Mouse (Mus musculus): ENCODE data around the gene Apol9a. TPM values are rescaled to one million over a fixed set of nuclear protein-coding genes. Genes with fewer than 3 reads are reported as not detected.

Apol9a gene
- total RNA-seq, 2 experiments from 2014 or later: not detected

DNA sequence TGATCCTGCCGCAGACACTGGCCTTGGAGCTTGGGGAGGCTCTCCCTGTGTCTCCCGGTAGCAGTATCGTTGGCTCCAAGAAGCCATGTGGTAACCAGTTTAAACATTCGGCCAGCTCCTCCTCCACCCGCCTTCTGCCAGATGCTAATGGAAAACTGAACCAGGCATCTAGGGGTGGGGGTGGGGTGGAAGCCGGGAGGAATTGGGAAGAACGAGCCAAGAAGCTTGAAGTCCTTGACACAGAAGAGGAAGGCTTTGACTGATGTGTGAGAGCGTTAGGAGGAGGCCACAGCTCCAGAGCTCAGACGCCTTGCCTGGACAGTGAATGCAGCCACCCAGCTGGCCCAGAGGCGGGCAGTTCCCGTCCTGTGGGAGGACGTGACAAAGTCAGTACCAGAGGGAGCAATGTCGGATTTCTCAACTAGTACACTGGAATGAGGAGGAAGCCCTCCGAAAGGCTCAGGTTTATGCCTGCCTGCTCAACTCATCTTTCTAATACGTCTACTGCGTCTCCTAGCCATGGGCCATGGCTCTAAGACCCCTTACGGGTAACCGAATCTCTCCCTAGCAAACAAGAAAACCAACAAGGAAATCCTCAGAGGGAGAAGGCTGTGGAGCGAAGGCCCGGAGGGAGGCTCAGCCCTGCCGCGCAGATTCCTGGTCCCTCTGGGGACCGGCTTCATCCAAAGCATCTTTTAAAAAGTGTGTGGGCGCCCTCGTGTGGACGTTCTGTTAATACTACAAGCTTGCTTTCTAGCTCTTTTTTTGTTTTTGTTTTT, 44.0 kb downstream of the Apol9a start:
- TF ChIP-seq CTCF (IDR thresholded peaks at IDR 0.05): peak; percentile 79
- peak; percentile 93 for DNase-seq
- intact Hi-C loops (cut with DNase I): loop anchor here (10.0 kb wide), 1 partner anchor 392 kb away; no protein-coding TSS in a partner anchor
- peak overlapping the region; percentile 70 for H3K4me3 ChIP-seq
- peak overlapping the region; percentile 98 for H3K27ac ChIP-seq

GRCm38 (mm10) chr15:77365700-77366570, 45.0 kb downstream of the Apol9a start:
- peak overlapping the region; percentile 70 for H3K4me3 ChIP-seq
- intact Hi-C loops (cut with DNase I): loop anchor here (10.0 kb wide), 1 partner anchor 391 kb away; no protein-coding TSS in a partner anchor
- no peak for TF ChIP-seq CTCF (IDR thresholded peaks at IDR 0.05)
- DNase-seq: peak; percentile 75
- H3K27ac ChIP-seq: peak overlapping the region; percentile 98

- H3K27ac ChIP-seq: peak overlapping the region; percentile 98
- peak overlapping the region; percentile 48 for H3K4me3 ChIP-seq
- TF ChIP-seq CTCF (IDR thresholded peaks at IDR 0.05): no peak
- peak; percentile 60 for DNase-seq
- intact Hi-C loops (cut with DNase I): loop anchor here (5.0 to 10.0 kb wide), 2 partner anchors 327 to 389 kb away; no protein-coding TSS in a partner anchor
These were observed 46.9 kb downstream of the Apol9a start for GRCm38 (mm10) chr15:77364026-77364425.

- DNase-seq: no peak
- TF ChIP-seq CTCF (IDR thresholded peaks at IDR 0.05): no peak
- H3K27ac ChIP-seq: peak overlapping the region; percentile 98
- intact Hi-C loops (cut with DNase I): loop anchor here (5.0 to 10.0 kb wide), 2 partner anchors 326 to 389 kb away; no protein-coding TSS in a partner anchor
- peak overlapping the region; percentile 48 for H3K4me3 ChIP-seq
These were observed 47.4 kb downstream of the Apol9a start for GRCm38 (mm10) chr15:77363578-77363977.

- intact Hi-C loops (cut with DNase I): loop anchor here (5.0 to 10.0 kb wide), 2 partner anchors 326 to 388 kb away; no protein-coding TSS in a partner anchor
- no peak for DNase-seq
- TF ChIP-seq CTCF (IDR thresholded peaks at IDR 0.05): no peak
- no peak overlapping the region for H3K4me3 ChIP-seq
- peak overlapping the region; percentile 98 for H3K27ac ChIP-seq
These were observed 48.0 kb downstream of the Apol9a start for GRCm38 (mm10) chr15:77362952-77363351.

DNA sequence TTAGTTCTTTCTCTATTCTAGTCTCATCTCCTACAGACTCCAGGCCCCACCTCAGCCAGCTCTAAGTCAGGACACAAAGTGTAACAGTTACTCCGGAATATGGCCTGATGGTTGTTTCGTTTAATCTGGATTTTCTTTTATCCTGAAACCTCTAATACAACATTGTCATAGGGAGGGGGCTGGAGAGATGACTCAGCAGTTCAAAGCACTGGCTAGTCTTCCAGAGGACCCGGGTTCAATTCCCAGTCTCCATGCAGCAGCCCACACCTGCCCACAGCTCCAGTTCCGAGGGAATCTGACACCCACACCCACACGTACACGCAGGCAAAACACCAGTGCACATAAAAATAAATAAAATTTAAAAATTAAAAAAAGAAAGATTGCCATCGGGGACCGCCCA, 51.0 kb downstream of the Apol9a start:
- intact Hi-C loops (cut with DNase I): loop anchor here (2.0 to 10.0 kb wide), 5 partner anchors 17 to 385 kb away; no protein-coding TSS in a partner anchor
- Histone ChIP-seq H3K4me3 (peak overlapping the region; percentile 73), H3K27ac (peak overlapping the region; percentile 89)
- no peak for DNase-seq
- TF ChIP-seq CTCF (IDR thresholded peaks at IDR 0.05): no peak

DNA sequence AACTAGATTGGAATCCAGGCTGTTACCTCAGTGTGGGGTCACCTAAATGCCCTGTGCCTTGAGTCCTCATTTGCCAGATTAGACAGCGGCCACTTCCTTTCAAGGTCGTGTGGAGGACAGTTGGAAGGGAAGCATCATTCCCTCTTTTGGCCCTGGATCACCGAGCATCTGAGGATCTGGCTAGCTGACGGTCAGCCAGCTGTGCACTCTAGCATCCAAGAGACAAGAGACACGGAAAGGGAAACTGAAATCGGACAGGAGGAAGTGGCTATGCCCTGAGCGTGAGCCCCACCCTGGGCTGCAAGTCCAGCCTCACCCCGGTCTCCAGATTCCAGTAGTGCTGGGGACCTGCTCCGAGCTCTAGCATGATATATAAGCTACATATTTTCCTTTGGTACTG, 51.4 kb downstream of the Apol9a start:
- peak; percentile 74 for DNase-seq
- peak overlapping the region; percentile 73 for H3K4me3 ChIP-seq
- intact Hi-C loops (cut with DNase I): loop anchor here (2.0 to 5.0 kb wide), 3 partner anchors 17 to 207 kb away; no protein-coding TSS in a partner anchor
- H3K27ac ChIP-seq: peak overlapping the region; percentile 89
- no peak for TF ChIP-seq CTCF (IDR thresholded peaks at IDR 0.05)

DNA sequence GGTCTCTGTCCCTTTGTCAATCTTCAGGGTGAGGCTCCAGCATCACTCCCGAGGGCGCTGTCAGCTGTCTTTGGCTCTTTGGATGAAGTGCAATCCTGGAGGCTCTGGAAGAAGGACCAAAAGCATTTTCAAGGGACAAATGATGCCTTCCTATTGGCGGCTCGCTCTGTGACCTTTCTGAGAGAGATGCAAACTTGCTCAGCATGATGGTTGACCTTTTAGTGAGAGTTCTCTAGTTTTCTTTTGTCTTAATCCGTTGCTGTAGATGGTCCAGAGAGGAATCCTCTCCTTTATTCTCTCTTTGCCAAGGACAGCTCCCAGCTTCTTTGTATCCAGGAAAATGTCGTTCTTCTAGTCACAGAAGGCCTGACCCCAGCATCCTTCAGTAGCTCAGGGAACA, 51.9 kb downstream of the Apol9a start:
- intact Hi-C loops (cut with DNase I): loop anchor here (2.0 to 5.0 kb wide), 3 partner anchors 16 to 207 kb away; no protein-coding TSS in a partner anchor
- H3K27ac ChIP-seq: peak overlapping the region; percentile 89
- DNase-seq: no peak
- H3K4me3 ChIP-seq: peak overlapping the region; percentile 73
- no peak for TF ChIP-seq CTCF (IDR thresholded peaks at IDR 0.05)

DNA sequence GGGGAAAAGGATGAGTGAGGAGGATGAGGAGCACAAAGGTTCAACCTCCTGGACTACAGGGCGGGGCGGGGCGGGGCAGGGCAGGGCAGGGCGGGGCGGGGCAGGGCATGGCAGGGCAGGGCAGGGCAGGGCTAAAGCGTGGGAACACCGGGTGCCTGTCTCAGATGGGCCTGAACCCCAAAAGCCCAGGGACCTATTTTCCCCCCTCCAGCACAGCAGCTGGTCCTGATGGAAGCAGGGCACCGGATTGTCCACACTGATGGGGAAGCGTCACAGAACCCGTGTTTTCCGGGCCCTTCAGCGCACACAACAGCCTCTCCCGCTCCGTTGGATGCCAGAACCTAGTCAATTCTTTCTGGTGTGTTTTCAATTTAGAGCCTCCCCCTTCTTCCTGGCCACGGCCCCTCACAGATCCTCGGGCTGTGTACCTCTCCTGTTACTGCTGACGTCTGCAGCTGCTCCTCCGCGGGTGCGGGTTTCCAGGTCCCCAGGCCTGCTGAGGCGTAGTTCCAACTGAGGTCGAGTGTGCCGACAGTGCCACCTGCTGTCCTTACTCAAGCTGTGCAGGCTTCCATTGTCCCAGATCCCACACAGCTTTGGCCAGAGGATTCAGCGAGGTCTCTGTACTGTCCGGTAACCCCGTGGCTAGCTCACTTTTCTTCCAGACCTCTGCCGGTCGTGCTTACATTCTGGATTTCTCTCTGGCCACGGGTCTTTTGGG, 52.5 kb downstream of the Apol9a start:
- peak; percentile 93 for DNase-seq
- H3K4me3 ChIP-seq: peak overlapping the region; percentile 73
- intact Hi-C loops (cut with DNase I): loop anchor here (2.0 to 5.0 kb wide), 3 partner anchors 16 to 206 kb away; no protein-coding TSS in a partner anchor
- H3K27ac ChIP-seq: peak overlapping the region; percentile 89
- peak; percentile 98 for TF ChIP-seq CTCF (IDR thresholded peaks at IDR 0.05)

DNA sequence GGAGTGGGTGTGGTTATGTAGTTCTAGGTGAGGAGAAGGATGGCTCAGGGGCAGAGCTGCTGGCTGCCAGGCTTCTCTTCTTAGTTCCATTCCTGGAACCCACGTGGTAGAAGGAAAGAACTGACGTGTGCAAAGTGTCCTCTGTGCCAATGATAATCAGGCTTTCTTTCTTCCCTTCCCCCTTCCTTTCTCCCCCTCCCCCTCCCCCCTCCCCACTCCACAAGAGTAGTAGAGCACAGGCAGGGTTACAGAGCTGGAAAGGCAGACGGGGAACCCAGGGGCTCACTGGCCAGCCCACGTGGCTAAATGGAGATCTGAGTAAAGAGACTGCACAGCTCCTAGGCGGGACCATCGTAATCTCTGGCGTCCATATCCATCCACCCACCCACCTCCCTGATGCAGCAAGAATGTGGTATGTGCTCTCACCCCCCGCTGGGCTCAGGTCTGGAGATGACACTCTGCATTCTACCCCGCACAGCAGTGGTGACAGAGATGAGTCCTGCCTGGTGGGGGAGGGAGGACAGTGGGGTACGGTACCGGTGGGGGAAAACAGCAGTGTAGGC, 54.6 kb downstream of the Apol9a start:
- Histone ChIP-seq H3K27ac (peak overlapping the region; percentile 24), H3K4me3 (peak overlapping the region; percentile 44)
- DNase-seq: no peak
- TF ChIP-seq CTCF (IDR thresholded peaks at IDR 0.05): no peak
- intact Hi-C loops (cut with DNase I): loop anchor here (5.0 kb wide), 1 partner anchor 204 kb away; no protein-coding TSS in a partner anchor

DNA sequence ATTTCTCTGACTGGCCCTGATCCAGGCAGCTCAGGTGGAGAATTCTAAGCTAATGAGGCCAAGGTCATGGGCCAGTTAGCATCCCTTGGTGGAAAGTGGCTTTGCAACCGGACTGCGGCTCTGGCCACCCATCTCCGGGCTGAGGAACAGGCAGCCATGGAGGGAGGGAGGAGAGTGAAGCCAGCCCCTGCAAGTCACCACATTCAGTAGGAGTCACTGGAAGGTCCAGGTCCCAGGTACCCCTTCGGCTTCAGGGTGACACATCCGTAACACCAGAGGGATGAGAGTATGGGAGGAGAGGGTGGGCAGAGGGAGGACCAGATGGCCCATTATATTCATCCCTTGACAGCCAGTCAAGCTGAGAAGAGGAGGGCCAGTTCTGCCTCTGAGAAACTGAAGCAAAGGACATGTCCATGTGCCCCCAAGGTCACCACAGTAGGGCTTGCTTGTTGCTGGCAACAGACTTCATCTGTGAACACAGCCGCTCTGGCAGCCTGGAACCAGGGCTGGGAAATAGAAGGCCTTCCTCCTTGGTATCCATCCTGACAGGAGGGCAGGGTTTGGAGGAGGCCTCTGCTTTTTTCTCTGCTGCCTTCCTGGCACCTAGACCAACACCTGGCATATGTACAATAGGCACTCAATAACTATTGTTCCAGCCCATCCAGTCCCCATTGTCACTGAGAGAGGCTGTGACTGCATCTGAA, 55.9 kb downstream of the Apol9a start:
- Histone ChIP-seq H3K4me3 (no peak overlapping the region), H3K27ac (no peak overlapping the region)
- TF ChIP-seq CTCF (IDR thresholded peaks at IDR 0.05): no peak
- no peak for DNase-seq
- intact Hi-C loops (cut with DNase I): loop anchor here (5.0 kb wide), 1 partner anchor 203 kb away; no protein-coding TSS in a partner anchor

Measured in gastrocnemius, adult 2 months (tissue).